Mouse (Mus musculus): ENCODE results near the gene Ndfip2. TPM values are rescaled to one million over a fixed set of nuclear protein-coding genes. Genes with fewer than 3 reads are reported as not detected.

Gene Ndfip2
- polyA plus RNA-seq, 1 experiment from 2014 or later: 60.3 TPM

DNA sequence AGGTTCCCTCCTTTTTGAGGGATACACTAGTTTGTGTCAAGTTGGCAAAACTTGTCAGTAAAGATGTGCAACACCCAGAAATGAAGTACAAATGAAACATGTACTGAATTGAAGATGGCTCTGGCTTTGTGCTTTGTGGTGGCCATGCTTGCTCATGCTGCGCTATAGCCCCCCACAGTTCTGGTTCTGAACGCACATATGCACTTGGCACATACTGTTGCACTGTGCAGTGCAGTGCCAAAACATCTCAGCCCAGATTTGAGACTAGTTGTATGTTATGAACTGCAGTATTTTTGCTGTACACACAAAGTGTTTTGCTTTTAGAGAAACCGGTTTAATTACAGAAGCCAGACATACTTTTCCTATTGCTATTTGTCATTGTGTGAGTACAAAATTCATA, 25.7 kb downstream of the Ndfip2 start:
- peaks cover 6% of the 10 kb centered on the region; the same call in 1 of the 2 replicates for H3K36me3 ChIP-seq (ENCODE audit: insufficient read depth)
- no peak overlapping the region for H3K4me3 ChIP-seq (ENCODE audit: low read depth, low read length)
- no peak overlapping the region for H3K27ac ChIP-seq (ENCODE audit: low read depth)
- no peaks in the 10 kb centered on the region for H3K4me1 ChIP-seq (ENCODE audit: insufficient read depth)
- ATAC-seq (ENCODE audit: insufficient read depth): no peak
- no peak for TF ChIP-seq CTCF (IDR thresholded peaks at IDR 0.05; ENCODE audit: low read depth)
- DNase-seq: no peak
- no peak overlapping the region for H3K4me2 ChIP-seq
- no peaks in the 10 kb centered on the region for H3K9me3 ChIP-seq (ENCODE audit: low read depth, low read length)
- H3K9ac ChIP-seq: no peak overlapping the region
- 89% methylated on average over 3 of the region's 3 CpGs for WGBS
- no peaks in the 10 kb centered on the region for H3K27me3 ChIP-seq (ENCODE audit: insufficient read depth, low read length)

GRCm38 (mm10) chr14:105287557-105287956, 29.2 kb downstream of the Ndfip2 start:
- H3K9ac ChIP-seq: no peak overlapping the region
- no peaks in the 10 kb centered on the region for H3K27me3 ChIP-seq (ENCODE audit: insufficient read depth, low read length)
- H3K4me1 ChIP-seq (ENCODE audit: insufficient read depth): no peaks in the 10 kb centered on the region
- no peaks in the 10 kb centered on the region for H3K9me3 ChIP-seq (ENCODE audit: low read depth, low read length)
- H3K4me3 ChIP-seq (ENCODE audit: low read depth, low read length): no peak overlapping the region
- no peak overlapping the region for H3K4me2 ChIP-seq
- H3K27ac ChIP-seq (ENCODE audit: low read depth): no peak overlapping the region
- ATAC-seq (ENCODE audit: insufficient read depth) (no peak), DNase-seq (no peak)
- peaks cover 16% of the 10 kb centered on the region for H3K36me3 ChIP-seq (ENCODE audit: insufficient read depth)
- WGBS: 88% methylated on average over 4 of the region's 4 CpGs
- no peak for TF ChIP-seq CTCF (IDR thresholded peaks at IDR 0.05; ENCODE audit: low read depth)

- WGBS: 90% methylated on average over 2 of the region's 2 CpGs
Measured at GRCm38 (mm10) chr14:105287972-105288371, 29.6 kb downstream of the Ndfip2 start.

DNA sequence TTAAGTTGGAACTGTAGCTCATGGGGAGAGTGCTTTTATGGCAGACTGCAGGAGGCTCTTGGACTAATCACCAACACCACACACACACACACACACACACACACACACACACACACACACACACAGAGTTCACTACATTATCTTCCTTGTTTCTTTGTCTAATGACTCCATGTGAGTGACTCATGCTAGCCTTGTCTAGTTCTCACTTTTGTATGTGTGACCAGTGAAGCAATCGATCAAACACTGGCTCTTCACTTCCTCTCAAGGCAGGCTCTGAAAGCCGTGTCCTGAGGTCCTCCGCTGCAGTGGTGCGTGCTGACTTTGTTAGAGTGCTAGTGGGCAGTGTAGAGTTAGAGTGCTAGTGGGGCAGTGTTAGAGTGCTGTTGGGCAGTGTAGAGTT, 30.2 kb downstream of the Ndfip2 start:
- TF ChIP-seq CTCF (IDR thresholded peaks at IDR 0.05; ENCODE audit: low read depth): no peak
- ATAC-seq (ENCODE audit: insufficient read depth) (no peak), DNase-seq (no peak)
- Histone ChIP-seq H3K4me3 (ENCODE audit: low read depth, low read length) (no peak overlapping the region), H3K27ac (ENCODE audit: low read depth) (no peak overlapping the region), H3K4me2 (no peak overlapping the region), H3K9ac (no peak overlapping the region), H3K4me1 (ENCODE audit: insufficient read depth) (no peaks in the 10 kb centered on the region), H3K36me3 (ENCODE audit: insufficient read depth) (peaks cover 21% of the 10 kb centered on the region), H3K27me3 (ENCODE audit: insufficient read depth, low read length) (no peaks in the 10 kb centered on the region), H3K9me3 (ENCODE audit: low read depth, low read length) (no peaks in the 10 kb centered on the region)
- 86% methylated on average over 4 of the region's 4 CpGs for WGBS

More at GRCm38 (mm10) chr14:105287972-105288371, 29.6 kb downstream of the Ndfip2 start:
- Histone ChIP-seq H3K9ac (no peak overlapping the region), H3K27ac (ENCODE audit: low read depth) (no peak overlapping the region), H3K27me3 (ENCODE audit: insufficient read depth, low read length) (no peaks in the 10 kb centered on the region), H3K4me3 (ENCODE audit: low read depth, low read length) (no peak overlapping the region), H3K9me3 (ENCODE audit: low read depth, low read length) (no peaks in the 10 kb centered on the region), H3K4me2 (no peak overlapping the region), H3K4me1 (ENCODE audit: insufficient read depth) (no peaks in the 10 kb centered on the region), H3K36me3 (ENCODE audit: insufficient read depth) (peaks cover 20% of the 10 kb centered on the region)
- ATAC-seq (ENCODE audit: insufficient read depth): no peak
- no peak for TF ChIP-seq CTCF (IDR thresholded peaks at IDR 0.05; ENCODE audit: low read depth)
- DNase-seq: no peak

- 82% methylated on average over 9 of the region's 9 CpGs for WGBS
- H3K9ac ChIP-seq: no peak overlapping the region
Measured at GRCm38 (mm10) chr14:105292139-105292538, 33.8 kb downstream of the Ndfip2 start.

GRCm38 (mm10) chr14:105293777-105294176, 35.4 kb downstream of the Ndfip2 start:
- Histone ChIP-seq H3K27ac (ENCODE audit: low read depth) (no peak overlapping the region), H3K36me3 (ENCODE audit: insufficient read depth) (peaks cover 30% of the 10 kb centered on the region), H3K27me3 (ENCODE audit: insufficient read depth, low read length) (no peaks in the 10 kb centered on the region), H3K4me3 (ENCODE audit: low read depth, low read length) (no peak overlapping the region), H3K4me2 (no peak overlapping the region), H3K9ac (no peak overlapping the region), H3K9me3 (ENCODE audit: low read depth, low read length) (no peaks in the 10 kb centered on the region), H3K4me1 (ENCODE audit: insufficient read depth) (no peaks in the 10 kb centered on the region)
- no peak for ATAC-seq (ENCODE audit: insufficient read depth)
- no peak for DNase-seq
- no peak for TF ChIP-seq CTCF (IDR thresholded peaks at IDR 0.05; ENCODE audit: low read depth)
- 88% methylated on average over 3 of the region's 3 CpGs for WGBS

More at GRCm38 (mm10) chr14:105292139-105292538, 33.8 kb downstream of the Ndfip2 start:
- ATAC-seq (ENCODE audit: insufficient read depth) (no peak), DNase-seq (no peak)
- H3K27me3 ChIP-seq (ENCODE audit: insufficient read depth, low read length): no peaks in the 10 kb centered on the region
- no peak for TF ChIP-seq CTCF (IDR thresholded peaks at IDR 0.05; ENCODE audit: low read depth)
- H3K4me3 ChIP-seq (ENCODE audit: low read depth, low read length): no peak overlapping the region
- no peak overlapping the region for H3K27ac ChIP-seq (ENCODE audit: low read depth)
- H3K9me3 ChIP-seq (ENCODE audit: low read depth, low read length): no peaks in the 10 kb centered on the region
- peaks cover 30% of the 10 kb centered on the region for H3K36me3 ChIP-seq (ENCODE audit: insufficient read depth)
- H3K4me1 ChIP-seq (ENCODE audit: insufficient read depth): no peaks in the 10 kb centered on the region
- H3K4me2 ChIP-seq: no peak overlapping the region

GRCm38 (mm10) chr14:105295820-105296582, 37.6 kb downstream of the Ndfip2 start:
- Histone ChIP-seq H3K9me3 (ENCODE audit: low read depth, low read length) (no peaks in the 10 kb centered on the region), H3K4me2 (no peak overlapping the region), H3K9ac (no peak overlapping the region), H3K4me3 (ENCODE audit: low read depth, low read length) (no peak overlapping the region), H3K27me3 (ENCODE audit: insufficient read depth, low read length) (no peaks in the 10 kb centered on the region), H3K4me1 (ENCODE audit: insufficient read depth) (no peaks in the 10 kb centered on the region), H3K36me3 (ENCODE audit: insufficient read depth) (peaks cover 30% of the 10 kb centered on the region), H3K27ac (ENCODE audit: low read depth) (no peak overlapping the region)
- DNase-seq: peak; percentile 91
- peak; percentile 71; the same call in 1 of the 2 replicates for ATAC-seq (ENCODE audit: insufficient read depth)
- 51% methylated on average over 6 of the region's 6 CpGs for WGBS
- TF ChIP-seq CTCF (IDR thresholded peaks at IDR 0.05; ENCODE audit: low read depth): peak; percentile 57
